Mouse (Mus musculus) gastrocnemius, postnatal 14 days (tissue): ENCODE results near the gene Mapk7. TPM values are rescaled to one million over a fixed set of nuclear protein-coding genes. Genes with fewer than 3 reads are reported as not detected.

Experiments
- DNase-seq: peaks from one replicate; pipeline ENCODE4 v3.0.0; 2021; ENCODE audit warnings: mixed read lengths
- intact Hi-C: fragments of 180-260 bp; cut with DNase I; formaldehyde crosslinking; loops from one replicate; pipeline ENCODE4 v1.15.1; 2025; ENCODE audit warnings: low total_unique reads
- long read RNA-seq, 2 experiments: library from polyadenylated mRNA; stranded (forward); transcript quantifications; one replicate each; pipeline ENCODE4 v2.0.0; 2021
- total RNA-seq, 2 experiments: library from RNA; stranded (reverse); gene quantifications; 2 replicates each; pipeline ENCODE4 v1.2.3; 2021

Gene Mapk7
- 1 to 10 TPM; 5.9 TPM for total RNA-seq
- long read RNA-seq, experiment 1, partial matches to known transcripts, result 0 of 6 reads
- long read RNA-seq, experiment 1, other reads (novel, unspliced or antisense), result 3 of 6 reads
- long read RNA-seq, experiment 2, partial matches to known transcripts, result 4 of 12 reads
- long read RNA-seq, experiment 2, other reads (novel, unspliced or antisense), result 7 of 12 reads

DNA sequence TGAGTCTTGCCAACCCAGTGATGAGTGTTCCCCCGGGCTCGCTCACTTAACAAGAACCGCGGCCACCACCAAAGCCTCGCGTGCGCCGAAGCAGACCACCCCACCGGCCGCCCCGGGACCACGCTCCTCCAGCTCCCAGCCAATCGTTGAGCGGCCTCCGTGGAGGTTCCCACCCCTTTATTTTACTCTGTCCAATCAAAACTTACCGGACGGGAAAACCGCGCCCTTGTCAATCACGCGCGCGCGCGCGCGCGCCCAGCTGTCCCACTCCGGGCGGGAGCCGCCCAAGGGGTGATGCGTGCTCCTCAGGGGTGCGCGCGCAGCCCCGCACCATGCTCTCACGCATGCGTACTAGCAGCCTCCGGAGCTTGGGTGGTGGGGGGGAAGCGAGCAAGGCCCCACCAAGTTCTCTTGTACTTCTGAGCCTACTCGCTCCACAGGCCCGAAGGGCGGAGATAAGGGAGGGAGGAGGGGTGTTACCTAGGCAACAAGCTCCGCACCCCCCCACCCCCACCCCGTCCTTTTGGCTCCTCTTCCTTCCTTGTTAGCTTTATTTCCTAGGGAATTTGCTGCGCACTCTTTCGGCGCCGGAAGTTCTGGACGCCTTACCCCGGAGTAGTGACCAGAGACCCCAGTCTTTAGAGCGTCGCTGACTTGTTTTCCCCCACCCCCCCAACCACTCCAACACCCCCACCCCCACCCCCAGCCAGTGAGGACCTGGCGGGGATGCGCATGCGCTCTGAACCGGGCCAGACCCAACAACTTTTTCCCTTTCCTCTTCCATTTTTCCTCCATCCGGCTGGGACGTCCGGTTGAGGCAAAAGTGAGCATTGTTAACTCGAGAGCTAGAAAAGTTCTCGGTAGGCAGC, at the start of gene Mapk7:
TSS of gene Mapk7 (minus strand) at position 278 of the 869 bp plus-strand sequence.
- intact Hi-C loops, result no loop called here
- DNase-seq, result peak; percentile 98

- no peak for DNase-seq
- intact Hi-C loops, result no loop called here
Observed at GRCm38 (mm10) chr11:61541106-61541505, 46.9 kb upstream of the Mapk7 start.

GRCm38 (mm10) chr11:61540642-61541041, 46.4 kb upstream of the Mapk7 start:
- no peak for DNase-seq
- intact Hi-C loops, result no loop called here

DNA sequence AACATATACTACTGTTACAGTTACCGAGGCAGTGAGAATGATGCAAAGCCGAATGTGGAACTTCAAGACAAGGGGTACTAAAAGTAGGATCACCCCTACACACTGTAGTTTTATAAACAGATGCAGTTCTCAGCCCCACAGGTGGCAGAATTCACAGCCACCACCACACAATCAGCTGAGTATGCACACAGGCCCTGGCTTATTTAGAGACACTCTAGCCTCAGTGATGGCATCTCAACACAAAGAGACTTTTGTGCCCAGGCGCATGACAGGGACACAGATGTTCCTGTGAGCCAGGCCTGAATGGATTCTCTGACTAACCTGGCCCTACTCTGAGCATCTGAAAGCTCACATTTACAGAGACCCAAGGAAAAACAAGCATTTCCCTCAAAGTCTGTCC, 43.2 kb upstream of the Mapk7 start:
- intact Hi-C loops, result no loop called here
- DNase-seq, result no peak

GRCm38 (mm10) chr11:61536952-61537351, 42.7 kb upstream of the Mapk7 start:
- DNase-seq, result no peak
- intact Hi-C loops, result no loop called here

DNA sequence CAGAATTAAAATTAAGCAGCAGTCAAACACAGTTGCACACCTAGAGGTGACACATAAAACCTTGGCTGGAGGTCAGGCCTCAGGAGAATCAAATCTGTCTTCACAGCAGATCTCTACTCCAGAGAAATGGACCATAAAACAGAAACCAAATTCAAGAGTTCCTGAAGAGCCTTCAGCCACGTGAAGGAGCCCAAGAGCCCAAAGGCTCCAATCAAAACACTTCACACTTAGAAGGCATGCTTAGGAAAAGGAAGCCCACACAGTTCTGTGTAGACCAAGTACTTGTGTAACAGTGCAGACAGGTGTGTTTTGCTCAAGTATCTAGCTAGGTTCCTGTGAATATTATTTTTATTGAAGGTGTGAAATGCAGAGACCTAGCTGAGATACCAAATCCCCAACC, 41.3 kb upstream of the Mapk7 start:
- no peak for DNase-seq
- intact Hi-C loops, result no loop called here

GRCm38 (mm10) chr11:61533571-61533970, 39.4 kb upstream of the Mapk7 start:
- intact Hi-C loops, result no loop called here
- peak; percentile 15 for DNase-seq

- intact Hi-C loops, result no loop called here
- DNase-seq, result no peak
Observed at GRCm38 (mm10) chr11:61532820-61533219, 38.6 kb upstream of the Mapk7 start.

DNA sequence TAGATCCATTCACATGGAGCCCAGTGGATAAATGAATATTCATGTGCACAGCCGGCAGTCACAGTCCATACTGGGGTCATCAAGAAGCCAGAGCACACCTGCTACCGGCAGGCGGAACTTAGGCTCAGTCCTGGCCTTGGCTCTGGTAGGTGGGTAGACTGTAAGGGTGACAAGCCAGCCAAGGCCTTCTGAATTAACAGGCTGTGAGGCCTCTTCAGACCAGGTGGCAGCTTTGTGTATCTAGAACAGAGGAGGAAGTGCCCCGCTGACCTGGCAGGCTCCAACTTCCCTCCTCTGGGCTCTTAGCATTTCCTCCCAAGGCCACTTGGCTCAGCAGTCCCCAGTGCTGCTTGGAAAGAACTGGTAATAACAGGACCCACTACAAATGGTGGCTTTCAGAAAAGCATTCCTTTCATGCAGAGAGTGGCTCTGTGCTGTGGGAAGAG, 35.1 kb upstream of the Mapk7 start:
- intact Hi-C loops, result no loop called here
- DNase-seq, result peak; percentile 18

- intact Hi-C loops, result no loop called here
- no peak for DNase-seq
Observed at GRCm38 (mm10) chr11:61526872-61527271, 32.7 kb upstream of the Mapk7 start.

DNA sequence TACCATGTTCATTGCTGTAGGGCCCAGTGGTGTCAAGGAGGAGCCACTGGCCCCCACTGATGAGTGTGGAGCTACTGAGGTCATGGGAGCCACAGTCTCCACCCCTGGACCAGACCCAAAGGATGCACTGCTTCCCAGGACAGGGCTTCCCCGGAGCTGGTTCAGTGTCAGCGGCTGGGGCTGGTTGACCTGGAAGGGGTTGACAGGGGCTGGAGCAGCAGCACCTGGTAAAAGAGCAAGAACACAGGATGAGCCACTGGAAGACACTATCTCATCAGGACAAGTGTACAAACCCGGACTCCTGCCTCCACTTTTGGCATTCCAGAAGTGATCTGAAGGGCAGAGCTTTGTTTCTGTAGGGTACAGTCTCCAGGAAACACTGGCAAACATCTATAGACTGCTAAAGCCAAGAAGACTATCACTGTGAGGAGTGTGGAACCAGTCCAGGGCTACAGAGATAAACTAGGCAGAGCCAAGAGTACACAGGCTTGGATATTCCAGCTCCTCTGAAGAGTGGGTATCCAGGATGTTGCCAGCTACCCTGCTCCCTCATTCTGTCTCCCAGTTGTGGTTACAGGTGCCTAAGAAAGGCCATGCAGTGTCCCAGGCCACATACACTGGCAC, 25.4 kb upstream of the Mapk7 start:
- intact Hi-C loops, result loop anchor here (5.0 kb wide), 1 partner anchor 108 kb away; no protein-coding TSS in a partner anchor
- no peak for DNase-seq

- intact Hi-C loops, result loop anchor here (5.0 kb wide), 1 partner anchor 108 kb away; no protein-coding TSS in a partner anchor
- DNase-seq, result no peak
Observed at GRCm38 (mm10) chr11:61518871-61519270, 24.7 kb upstream of the Mapk7 start.

- intact Hi-C loops, result loop anchor here (5.0 kb wide), 1 partner anchor 109 kb away; no protein-coding TSS in a partner anchor
- DNase-seq, result no peak
Observed at GRCm38 (mm10) chr11:61517971-61518370, 23.8 kb upstream of the Mapk7 start.

GRCm38 (mm10) chr11:61514953-61515352, 20.7 kb upstream of the Mapk7 start:
- peak; percentile 30 for DNase-seq
- intact Hi-C loops, result loop anchor here (5.0 kb wide), 1 partner anchor 112 kb away; no protein-coding TSS in a partner anchor

DNA sequence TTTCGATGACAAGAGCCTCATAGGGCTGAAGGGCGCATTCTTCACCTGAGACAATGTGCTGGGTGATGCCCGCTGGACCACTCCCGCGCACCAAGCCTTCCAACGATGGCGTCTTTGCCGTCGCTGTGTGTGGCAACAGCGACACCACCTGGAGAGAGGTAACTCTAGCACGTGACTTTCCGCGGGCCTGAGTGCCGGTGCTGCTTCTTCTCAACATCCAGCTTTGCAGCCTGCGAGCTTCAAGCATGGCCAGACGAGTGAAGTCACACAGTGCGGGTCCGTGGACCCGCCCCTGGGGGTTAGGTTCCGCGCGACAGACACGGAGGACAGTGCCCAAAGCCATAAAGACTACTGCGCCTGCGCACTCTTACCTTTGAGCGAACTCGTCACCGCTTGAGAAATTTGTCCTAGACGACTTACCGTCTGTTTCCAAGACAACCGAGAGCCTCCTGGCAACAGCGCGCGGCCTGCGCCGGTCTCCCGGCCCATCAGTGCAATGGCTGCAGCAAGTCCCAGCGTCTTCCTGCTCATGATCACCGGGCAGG, 10.6 kb upstream of the Mapk7 start, which contains the start of gene B9d1:
TSS of gene B9d1 (plus strand) at position 432 of the 545 bp plus-strand sequence.
- DNase-seq, result peak; percentile 92
- intact Hi-C loops, result loop anchor here (5.0 kb wide), 2 partner anchors 87 to 152 kb away; no protein-coding TSS in a partner anchor

DNA sequence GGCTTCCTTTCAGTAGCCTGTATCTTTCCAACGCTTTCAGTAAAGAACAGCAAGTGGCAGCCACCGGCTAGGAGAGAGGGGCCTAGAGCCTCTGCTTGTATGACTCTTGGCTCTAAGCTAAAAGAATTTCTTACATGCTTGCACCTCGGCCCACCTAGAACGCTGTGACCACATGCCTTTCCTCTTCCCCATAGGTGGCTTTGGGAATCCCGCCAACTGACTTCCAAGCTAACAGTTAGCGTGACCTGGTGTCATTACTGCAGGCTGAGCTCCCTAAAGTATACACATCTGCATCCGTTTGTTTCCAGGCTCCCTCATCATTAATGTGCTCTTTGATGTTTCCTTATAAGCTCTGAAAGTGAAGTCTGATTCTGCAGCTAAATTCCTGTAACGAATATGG, 9.7 kb upstream of the Mapk7 start:
- intact Hi-C loops, result loop anchor here (5.0 kb wide), 2 partner anchors 87 to 152 kb away; no protein-coding TSS in a partner anchor
- DNase-seq, result no peak

- intact Hi-C loops, result no loop called here
- DNase-seq, result no peak
Observed at GRCm38 (mm10) chr11:61498736-61499504, 4.7 kb upstream of the Mapk7 start.

GRCm38 (mm10) chr11:61497490-61497889, 3.3 kb upstream of the Mapk7 start:
- intact Hi-C loops, result no loop called here

DNA sequence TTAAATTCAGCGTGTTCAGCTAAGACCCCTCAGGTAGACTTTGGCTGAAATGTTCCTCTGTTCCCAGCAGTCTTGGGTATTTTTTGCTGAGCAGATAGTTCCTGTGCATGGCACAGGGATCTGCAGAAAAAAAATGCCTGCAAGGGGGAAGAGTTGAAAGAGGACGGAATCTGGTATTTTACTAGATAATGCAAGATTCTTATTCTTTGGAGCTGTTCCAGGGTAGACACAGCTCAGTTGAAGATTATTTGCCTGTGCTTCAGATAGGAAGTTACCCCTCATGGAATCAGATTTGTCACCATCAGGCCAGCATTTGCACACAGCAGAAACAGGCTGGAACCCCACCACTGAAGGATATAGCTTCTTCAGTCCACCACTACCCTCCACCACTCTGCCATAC, 1.3 kb upstream of the Mapk7 start:
- intact Hi-C loops, result no loop called here
- DNase-seq, result no peak

More at GRCm38 (mm10) chr11:61497490-61497889, 3.3 kb upstream of the Mapk7 start:
- DNase-seq, result no peak
